Mouse (Mus musculus): ENCODE data around the gene Ttc6.

- TF ChIP-seq GATA1 (IDR thresholded peaks at IDR 0.05; ENCODE audit: low read length) (no peak), TAL1 (IDR thresholded peaks at IDR 0.05; ENCODE audit: low read length) (no peak)
These were observed 20.9 kb upstream of the Ttc6 start for GRCm38 (mm10) chr12:57542746-57543626.

All from erythroblast, embryonic 14.5 days (primary cell).